Mouse (Mus musculus): ENCODE measurements around the gene Gpr26. TPM values are rescaled to one million over a fixed set of nuclear protein-coding genes. Genes with fewer than 3 reads are reported as not detected.

Gene Gpr26
- polyA plus RNA-seq, 1 experiment from 2014 or later: not detected

- no peak overlapping the region for H3K27ac ChIP-seq (ENCODE audit: low read depth, low read length)
- 67% methylated on average over 1 of the region's 1 CpGs for WGBS
- H3K36me3 ChIP-seq (ENCODE audit: control insufficient read depth, insufficient read depth): no peaks in the 10 kb centered on the region
- no peaks in the 10 kb centered on the region for H3K4me1 ChIP-seq (replicated peaks; ENCODE audit: control insufficient read depth, insufficient read depth, low read length)
- H3K4me2 ChIP-seq (replicated peaks; ENCODE audit: low read depth): no peak overlapping the region
- no peak overlapping the region for H3K4me3 ChIP-seq (ENCODE audit: low read depth, low read length)
- no peaks in the 10 kb centered on the region for H3K27me3 ChIP-seq (replicated peaks; ENCODE audit: control insufficient read depth, insufficient read depth, low read length)
- H3K9me3 ChIP-seq (ENCODE audit: control insufficient read depth): no peaks in the 10 kb centered on the region
- TF ChIP-seq CTCF (IDR thresholded peaks at IDR 0.05; ENCODE audit: low read depth): no peak
- no peak for ATAC-seq
- H3K9ac ChIP-seq (ENCODE audit: low read depth, low read length): no peak overlapping the region
Measured at GRCm38 (mm10) chr7:131958705-131959104, 7.6 kb upstream of the Gpr26 start.

GRCm38 (mm10) chr7:131960551-131960950, 5.7 kb upstream of the Gpr26 start:
- 23% methylated on average over 6 of the region's 6 CpGs for WGBS
- no peak overlapping the region for H3K4me3 ChIP-seq (ENCODE audit: low read depth, low read length)
- no peak overlapping the region for H3K4me2 ChIP-seq (replicated peaks; ENCODE audit: low read depth)
- ATAC-seq: no peak
- 0 out of 2 replicates have a peak, but pooled peaks cover 1% of the 10 kb centered on the region for H3K27me3 ChIP-seq (replicated peaks; ENCODE audit: control insufficient read depth, insufficient read depth, low read length)
- H3K9ac ChIP-seq (ENCODE audit: low read depth, low read length): no peak overlapping the region
- no peak for TF ChIP-seq CTCF (IDR thresholded peaks at IDR 0.05; ENCODE audit: low read depth)
- no peaks in the 10 kb centered on the region for H3K4me1 ChIP-seq (replicated peaks; ENCODE audit: control insufficient read depth, insufficient read depth, low read length)
- no peak overlapping the region for H3K27ac ChIP-seq (ENCODE audit: low read depth, low read length)
- no peaks in the 10 kb centered on the region for H3K36me3 ChIP-seq (ENCODE audit: control insufficient read depth, insufficient read depth)
- H3K9me3 ChIP-seq (ENCODE audit: control insufficient read depth): no peaks in the 10 kb centered on the region

GRCm38 (mm10) chr7:131966916-131967494, 745 bp downstream of the Gpr26 start:
- Histone ChIP-seq H3K36me3 (ENCODE audit: control insufficient read depth, insufficient read depth) (no peaks in the 10 kb centered on the region), H3K9ac (ENCODE audit: low read depth, low read length) (no peak overlapping the region), H3K27me3 (replicated peaks; ENCODE audit: control insufficient read depth, insufficient read depth, low read length) (peaks cover 27% of the 10 kb centered on the region), H3K9me3 (ENCODE audit: control insufficient read depth) (no peaks in the 10 kb centered on the region), H3K27ac (ENCODE audit: low read depth, low read length) (no peak overlapping the region), H3K4me3 (ENCODE audit: low read depth, low read length) (no peak overlapping the region), H3K4me1 (replicated peaks; ENCODE audit: control insufficient read depth, insufficient read depth, low read length) (no peaks in the 10 kb centered on the region), H3K4me2 (replicated peaks; ENCODE audit: low read depth) (no peak overlapping the region)
- WGBS: 5% methylated on average over 52 of the region's 57 CpGs
- no peak for ATAC-seq
- TF ChIP-seq CTCF (IDR thresholded peaks at IDR 0.05; ENCODE audit: low read depth): no peak

- Histone ChIP-seq H3K4me3 (ENCODE audit: low read depth, low read length) (no peak overlapping the region), H3K4me1 (replicated peaks; ENCODE audit: control insufficient read depth, insufficient read depth, low read length) (no peaks in the 10 kb centered on the region), H3K9me3 (ENCODE audit: control insufficient read depth) (no peaks in the 10 kb centered on the region), H3K9ac (ENCODE audit: low read depth, low read length) (no peak overlapping the region), H3K27me3 (replicated peaks; ENCODE audit: control insufficient read depth, insufficient read depth, low read length) (peaks cover 27% of the 10 kb centered on the region), H3K4me2 (replicated peaks; ENCODE audit: low read depth) (no peak overlapping the region), H3K36me3 (ENCODE audit: control insufficient read depth, insufficient read depth) (no peaks in the 10 kb centered on the region), H3K27ac (ENCODE audit: low read depth, low read length) (no peak overlapping the region)
- 32% methylated on average over 3 of the region's 3 CpGs for WGBS
- no peak for ATAC-seq
- TF ChIP-seq CTCF (IDR thresholded peaks at IDR 0.05; ENCODE audit: low read depth): no peak
Measured at GRCm38 (mm10) chr7:131970255-131970654, 4.0 kb downstream of the Gpr26 start.

GRCm38 (mm10) chr7:131975867-131976266, 9.6 kb downstream of the Gpr26 start:
- Histone ChIP-seq H3K9me3 (ENCODE audit: control insufficient read depth) (no peaks in the 10 kb centered on the region), H3K27me3 (replicated peaks; ENCODE audit: control insufficient read depth, insufficient read depth, low read length) (no peaks in the 10 kb centered on the region), H3K4me3 (ENCODE audit: low read depth, low read length) (no peak overlapping the region), H3K9ac (ENCODE audit: low read depth, low read length) (no peak overlapping the region), H3K36me3 (ENCODE audit: control insufficient read depth, insufficient read depth) (no peaks in the 10 kb centered on the region), H3K27ac (ENCODE audit: low read depth, low read length) (no peak overlapping the region), H3K4me2 (replicated peaks; ENCODE audit: low read depth) (no peak overlapping the region), H3K4me1 (replicated peaks; ENCODE audit: control insufficient read depth, insufficient read depth, low read length) (no peaks in the 10 kb centered on the region)
- WGBS: 67% methylated on average over 6 of the region's 6 CpGs
- no peak for TF ChIP-seq CTCF (IDR thresholded peaks at IDR 0.05; ENCODE audit: low read depth)
- no peak for ATAC-seq

- no peaks in the 10 kb centered on the region for H3K4me1 ChIP-seq (replicated peaks; ENCODE audit: control insufficient read depth, insufficient read depth, low read length)
- no peak overlapping the region for H3K9ac ChIP-seq (ENCODE audit: low read depth, low read length)
- no peak overlapping the region for H3K27ac ChIP-seq (ENCODE audit: low read depth, low read length)
- H3K27me3 ChIP-seq (replicated peaks; ENCODE audit: control insufficient read depth, insufficient read depth, low read length): no peaks in the 10 kb centered on the region
- no peak overlapping the region for H3K4me3 ChIP-seq (ENCODE audit: low read depth, low read length)
- no peak for TF ChIP-seq CTCF (IDR thresholded peaks at IDR 0.05; ENCODE audit: low read depth)
- no peaks in the 10 kb centered on the region for H3K36me3 ChIP-seq (ENCODE audit: control insufficient read depth, insufficient read depth)
- no peak for ATAC-seq
- no peak overlapping the region for H3K4me2 ChIP-seq (replicated peaks; ENCODE audit: low read depth)
- no peaks in the 10 kb centered on the region for H3K9me3 ChIP-seq (ENCODE audit: control insufficient read depth)
- WGBS: 50% methylated on average over 11 of the region's 11 CpGs
Measured at GRCm38 (mm10) chr7:131978609-131979008, 12.3 kb downstream of the Gpr26 start.

- H3K4me3 ChIP-seq (ENCODE audit: low read depth, low read length): no peak overlapping the region
Measured at GRCm38 (mm10) chr7:131989056-131989455, 22.8 kb downstream of the Gpr26 start.

More at GRCm38 (mm10) chr7:131989056-131989455, 22.8 kb downstream of the Gpr26 start:
- 31% methylated on average over 6 of the region's 6 CpGs for WGBS
- no peak overlapping the region for H3K9ac ChIP-seq (ENCODE audit: low read depth, low read length)
- H3K27ac ChIP-seq (ENCODE audit: low read depth, low read length): no peak overlapping the region
- ATAC-seq: no peak
- no peaks in the 10 kb centered on the region for H3K27me3 ChIP-seq (replicated peaks; ENCODE audit: control insufficient read depth, insufficient read depth, low read length)
- TF ChIP-seq CTCF (IDR thresholded peaks at IDR 0.05; ENCODE audit: low read depth): no peak
- H3K4me1 ChIP-seq (replicated peaks; ENCODE audit: control insufficient read depth, insufficient read depth, low read length): no peaks in the 10 kb centered on the region
- H3K4me2 ChIP-seq (replicated peaks; ENCODE audit: low read depth): no peak overlapping the region
- no peaks in the 10 kb centered on the region for H3K36me3 ChIP-seq (ENCODE audit: control insufficient read depth, insufficient read depth)
- no peaks in the 10 kb centered on the region for H3K9me3 ChIP-seq (ENCODE audit: control insufficient read depth)
